Mouse (Mus musculus) thymus, postnatal 10 days (tissue): ENCODE data around the gene Fam120b.
A peak's percentile ranks its signal among the peaks of the same experiment; 100 is the strongest.
"Not testable (repeated sequence)": the region's sequence is repeated elsewhere in the genome, so short reads cannot be mapped to it uniquely, and the experiment has no call there.

Source experiments
- DNase-seq, 2 experiments: peaks; one replicate each; pipeline ENCODE4 v3.0.0; 2021; ENCODE audit warnings: low spot score in 2 of 2

Fam120b gene

DNA sequence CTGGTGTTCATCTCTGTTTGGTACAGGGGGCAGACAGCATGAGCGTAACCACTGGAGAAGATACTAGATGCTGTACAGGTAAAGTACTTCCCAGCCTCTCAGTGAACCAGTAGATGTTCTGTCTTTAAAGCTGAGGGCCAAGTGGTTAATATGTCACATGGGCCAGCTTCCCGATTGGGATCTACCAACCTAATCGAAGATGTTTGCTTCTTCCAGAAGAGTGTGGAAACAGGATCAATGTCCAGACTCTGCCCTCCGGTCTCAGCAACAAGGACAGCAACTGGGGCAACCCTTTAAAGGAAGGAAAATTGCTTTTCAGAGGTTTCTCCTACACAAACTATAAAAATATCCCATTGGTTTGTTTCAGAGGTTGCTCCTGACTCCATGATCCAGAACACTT, 35.5 kb downstream of the Fam120b start:
- DNase-seq, result no peak

DNA sequence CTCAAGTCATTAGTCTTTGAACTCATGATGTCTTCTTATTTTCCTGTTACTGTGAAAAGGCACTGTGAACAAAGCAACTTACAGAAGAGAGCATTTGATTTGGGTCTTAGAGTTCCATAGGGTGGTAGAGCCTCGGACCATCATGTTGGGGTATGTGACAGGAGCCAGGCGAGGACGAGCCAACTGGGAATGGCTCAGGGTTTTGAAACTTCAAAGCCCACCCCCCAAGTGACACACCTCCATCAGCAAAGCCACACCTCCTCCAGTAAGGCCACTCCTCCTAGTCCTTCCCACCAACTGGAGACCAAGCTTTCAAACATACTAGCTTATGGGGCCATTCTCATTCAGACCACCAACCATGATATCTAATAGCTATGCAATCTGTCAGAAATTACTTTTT, 36.0 kb downstream of the Fam120b start:
- DNase-seq, result no peak

DNA sequence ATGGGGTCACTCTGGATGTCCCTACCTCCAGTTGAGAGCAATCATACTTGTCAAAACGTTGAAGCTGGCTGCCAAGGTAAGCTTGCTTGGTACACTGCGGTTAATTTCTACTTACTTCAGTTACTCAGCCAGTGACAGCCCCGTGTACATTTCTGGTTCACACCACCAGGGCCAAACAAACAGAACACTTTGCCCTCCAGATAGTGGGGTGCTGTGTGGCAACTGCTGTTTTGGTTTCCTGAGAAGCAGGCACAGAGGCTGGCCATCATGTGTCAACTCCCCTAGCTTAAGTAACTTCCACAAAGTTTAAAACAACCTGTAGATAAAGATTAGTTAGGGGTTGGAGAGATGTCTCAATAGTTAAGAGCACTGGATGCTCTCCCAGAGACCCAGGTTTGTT, 38.7 kb downstream of the Fam120b start:
- DNase-seq, result no peak

DNA sequence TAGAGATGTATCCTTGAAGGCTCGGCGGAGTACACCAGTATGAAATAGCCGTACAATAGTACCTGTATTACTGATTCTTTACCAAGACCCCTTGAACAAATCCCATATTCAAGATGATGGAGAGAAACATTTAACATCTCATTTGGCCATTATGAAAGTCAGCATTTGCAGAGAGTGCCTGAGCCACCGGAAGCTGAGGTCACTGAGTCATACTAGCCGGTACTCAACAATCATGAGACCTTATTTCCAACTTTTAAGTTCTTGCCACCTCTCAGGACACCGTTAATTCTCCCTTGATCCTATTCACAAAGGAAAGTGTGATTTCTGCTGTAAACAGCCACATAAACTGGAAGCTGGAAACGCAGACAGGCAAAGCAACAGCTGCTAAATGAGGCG, 44.1 kb downstream of the Fam120b start:
- DNase-seq, result no peak

DNA sequence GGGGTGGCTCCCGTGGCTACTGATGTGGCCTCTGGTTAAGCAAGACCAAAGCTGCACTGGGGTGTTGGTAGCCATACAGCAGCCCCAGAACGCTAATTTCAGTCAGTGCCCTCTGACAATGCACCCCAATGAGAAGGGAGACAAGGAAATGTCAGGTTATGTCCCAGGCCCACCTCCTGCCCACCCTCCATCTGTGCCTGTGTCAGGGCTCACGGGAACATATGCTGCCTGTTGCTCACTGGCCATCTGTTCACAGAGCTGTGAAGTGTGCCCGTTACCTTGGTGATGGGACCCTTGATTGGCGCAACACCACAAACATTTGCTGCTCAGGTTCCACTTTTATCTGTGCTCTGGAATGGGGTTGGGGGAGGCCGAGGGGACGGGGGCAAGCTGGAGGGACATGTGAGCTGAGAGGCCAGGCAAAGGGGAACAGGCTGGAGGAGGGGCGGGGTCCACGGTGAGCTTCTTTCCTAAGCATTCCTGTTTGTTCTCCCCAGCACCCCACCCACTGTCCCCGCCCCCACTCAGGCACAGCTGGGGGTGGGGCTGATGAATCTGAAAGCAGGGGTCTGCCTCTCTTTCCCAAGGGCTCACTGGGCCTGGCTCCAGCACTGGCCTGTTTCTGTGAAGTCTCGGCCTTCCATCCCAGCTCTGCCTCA, 44.6 kb downstream of the Fam120b start:
- no peak for DNase-seq

DNA sequence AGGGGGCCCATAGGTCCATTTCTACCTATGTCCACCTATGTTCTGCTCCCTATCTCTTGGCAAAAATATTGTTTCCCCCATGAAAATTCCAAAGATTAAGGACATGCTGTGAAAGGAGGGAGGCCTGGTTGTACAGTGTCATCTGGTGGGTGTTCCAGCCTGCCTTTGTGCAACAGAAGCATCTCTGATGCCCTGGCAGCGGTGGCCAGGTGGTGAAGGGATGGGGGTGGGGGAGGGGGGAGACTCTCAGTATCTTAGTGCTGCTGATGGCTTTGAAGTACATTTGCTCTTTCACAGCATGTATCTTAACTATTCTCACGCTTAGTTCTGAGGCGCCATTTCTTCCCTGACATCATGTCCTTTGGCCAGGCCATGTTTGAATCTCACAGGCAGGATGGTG, 49.4 kb downstream of the Fam120b start:
- DNase-seq, result no peak

DNA sequence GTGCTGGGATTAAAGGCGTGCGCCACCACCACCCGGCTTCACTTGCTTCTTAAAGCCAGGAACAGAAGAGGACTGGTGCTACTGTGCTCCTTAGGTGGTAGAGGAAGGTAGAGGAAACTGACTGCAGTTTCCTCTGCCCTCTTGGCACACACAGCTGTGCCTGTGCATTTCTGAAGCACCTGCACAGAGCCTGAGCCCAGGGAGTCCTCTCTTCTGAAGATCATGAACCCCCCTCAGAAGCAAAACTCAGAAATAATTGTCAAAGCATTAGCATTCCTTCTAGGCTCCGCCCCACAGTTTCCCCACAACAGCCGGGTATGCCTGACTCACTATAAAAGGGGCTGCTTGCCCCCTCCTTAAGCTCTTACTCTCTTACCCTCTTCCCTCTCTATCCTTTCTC, 51.8 kb downstream of the Fam120b start:
- peak; percentile 19 to 26 for DNase-seq

DNA sequence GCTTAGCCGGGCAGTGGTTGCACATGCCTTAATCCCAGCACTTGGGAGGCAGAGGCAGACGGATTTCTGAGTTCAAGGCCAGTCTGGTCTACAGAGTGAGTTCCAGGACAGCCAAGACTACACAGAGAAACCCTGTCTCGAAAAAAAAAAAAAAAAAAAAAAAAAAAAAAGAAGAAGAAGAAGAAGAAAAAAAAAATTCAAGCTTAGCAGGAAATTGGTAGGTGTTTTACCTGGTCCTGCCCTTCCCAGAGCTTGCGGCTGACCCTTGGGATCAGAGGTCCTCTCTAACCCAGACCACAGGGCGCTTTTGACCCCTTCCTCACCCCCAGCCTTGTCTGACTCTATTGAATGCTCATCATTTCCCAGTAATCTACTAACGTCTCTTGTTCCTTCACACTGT, 53.1 kb downstream of the Fam120b start:
- not testable (repeated sequence) for DNase-seq

DNA sequence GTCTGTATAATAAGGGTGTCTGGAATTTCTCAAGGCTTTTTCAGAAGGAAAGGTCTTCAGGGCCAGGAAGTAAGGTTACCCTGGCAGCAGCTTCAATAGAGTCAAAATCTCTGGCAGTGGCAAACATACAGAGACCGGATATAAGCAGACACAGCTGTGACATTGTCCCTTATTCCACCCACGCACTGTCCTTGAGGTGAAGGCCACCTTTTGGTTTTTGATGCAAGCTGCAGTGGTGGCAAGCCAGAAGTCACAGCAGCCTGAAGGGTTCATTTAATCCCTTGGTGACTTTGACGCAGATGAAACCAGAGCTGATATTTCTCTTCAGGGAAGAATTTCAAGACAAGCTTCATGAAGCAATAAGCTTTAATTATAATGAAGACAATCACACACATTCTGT, 53.6 kb downstream of the Fam120b start:
- no peak for DNase-seq

DNA sequence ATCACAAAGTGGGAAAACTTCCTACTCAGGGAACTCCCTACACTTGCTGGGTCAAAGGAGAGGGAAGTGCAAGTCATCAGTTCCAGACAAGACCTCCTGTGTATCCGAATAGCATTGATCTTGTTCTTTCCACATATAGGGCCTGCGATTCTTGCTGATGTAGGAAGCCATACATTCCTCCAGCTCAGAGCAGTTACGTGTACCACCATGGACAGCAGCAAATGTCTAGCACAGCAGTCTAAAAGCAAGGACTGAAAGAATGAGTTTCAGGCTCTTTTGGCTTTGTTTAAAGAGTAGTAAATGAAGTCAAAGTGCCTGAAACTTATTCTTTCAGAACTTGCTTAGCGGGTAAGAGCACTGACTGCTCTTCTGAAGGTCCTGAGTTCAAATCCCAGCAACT, 59.2 kb downstream of the Fam120b start:
- no peak for DNase-seq

DNA sequence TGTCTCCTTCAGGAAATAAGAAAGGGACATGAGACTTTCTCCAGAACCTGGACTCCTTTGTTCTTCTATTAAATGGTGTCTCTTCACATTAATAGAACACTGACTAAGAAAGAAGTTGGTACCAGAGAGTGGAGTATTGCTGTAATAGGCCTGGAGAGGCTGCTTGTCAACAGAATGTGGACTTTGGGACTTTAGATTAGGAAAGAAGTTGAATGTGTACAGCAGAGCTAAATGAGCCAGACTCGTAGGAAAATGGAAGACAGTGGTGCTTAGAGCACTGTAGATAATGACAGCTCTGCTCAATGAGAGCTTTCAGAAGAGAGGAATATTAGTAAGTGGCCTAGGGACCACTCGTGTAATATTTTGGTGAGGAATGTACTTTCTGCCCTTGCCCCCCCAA, 60.6 kb downstream of the Fam120b start:
- no peak for DNase-seq

DNA sequence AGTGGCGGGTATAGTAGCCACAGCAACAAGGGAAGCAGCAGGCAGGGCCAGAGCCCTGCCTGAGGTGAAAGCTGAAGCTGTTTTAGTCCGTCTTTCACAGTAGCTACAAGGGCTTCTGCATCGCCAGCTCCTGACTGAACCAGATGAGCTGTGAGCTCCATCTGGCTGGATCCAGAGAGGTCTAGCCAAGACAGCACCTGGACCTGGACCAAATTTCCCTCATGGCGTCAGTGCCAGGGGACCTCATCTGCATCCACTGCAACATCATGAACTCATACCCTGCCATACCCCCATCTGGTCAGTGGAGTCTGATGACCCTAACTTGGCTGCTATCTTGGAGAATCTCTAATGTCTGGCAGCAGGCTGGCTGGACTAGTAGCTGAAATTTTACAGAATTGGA, 63.8 kb downstream of the Fam120b start:
- DNase-seq, result no peak

DNA sequence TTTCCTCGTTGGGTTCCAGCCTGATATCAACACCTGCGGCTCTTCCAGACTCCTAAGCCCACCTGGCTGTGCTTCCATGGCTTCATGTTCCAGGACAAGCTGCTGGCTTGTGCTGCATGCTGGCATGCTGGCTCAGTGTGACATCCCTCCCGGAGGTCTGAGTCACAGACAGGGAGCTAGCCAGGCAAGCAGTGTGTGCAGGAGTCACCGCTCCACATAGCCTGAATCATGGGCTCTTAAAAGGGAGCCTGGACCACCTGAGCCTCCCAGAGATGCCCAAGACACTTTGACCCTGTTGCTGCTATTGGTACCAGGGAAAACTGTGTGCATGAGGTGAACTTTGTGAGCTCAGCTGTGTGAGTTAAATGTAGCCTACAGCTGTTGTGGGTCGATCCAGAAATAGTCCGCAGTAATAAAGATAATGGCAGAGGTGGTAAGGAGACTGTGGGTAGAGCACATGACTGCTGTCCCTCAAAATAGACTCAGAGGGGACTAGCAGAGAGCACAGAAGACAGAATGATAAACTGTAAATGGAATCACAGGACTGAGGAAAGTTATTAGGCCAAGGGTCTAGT, 66.0 kb downstream of the Fam120b start:
- DNase-seq, result no peak

DNA sequence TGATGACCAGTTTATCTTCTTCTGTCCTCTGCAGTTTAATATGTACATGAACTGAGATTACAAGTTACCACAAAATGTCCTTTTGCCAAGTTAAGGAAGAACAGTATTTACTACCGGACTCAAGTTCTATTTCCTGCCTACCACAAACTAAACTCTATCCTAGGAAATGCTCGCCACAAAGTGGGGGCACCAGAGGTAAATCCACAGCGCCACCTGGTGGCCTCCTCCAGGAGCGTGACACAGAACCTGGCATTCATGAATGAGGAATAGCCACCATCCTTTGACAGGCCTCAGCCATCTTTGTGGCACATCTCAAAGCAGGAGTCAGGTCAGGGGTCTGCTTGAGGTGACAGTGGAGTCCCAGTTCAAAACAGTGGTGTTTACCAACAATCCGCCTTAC, 71.7 kb downstream of the Fam120b start:
- DNase-seq, result peak; percentile 24 to 75

DNA sequence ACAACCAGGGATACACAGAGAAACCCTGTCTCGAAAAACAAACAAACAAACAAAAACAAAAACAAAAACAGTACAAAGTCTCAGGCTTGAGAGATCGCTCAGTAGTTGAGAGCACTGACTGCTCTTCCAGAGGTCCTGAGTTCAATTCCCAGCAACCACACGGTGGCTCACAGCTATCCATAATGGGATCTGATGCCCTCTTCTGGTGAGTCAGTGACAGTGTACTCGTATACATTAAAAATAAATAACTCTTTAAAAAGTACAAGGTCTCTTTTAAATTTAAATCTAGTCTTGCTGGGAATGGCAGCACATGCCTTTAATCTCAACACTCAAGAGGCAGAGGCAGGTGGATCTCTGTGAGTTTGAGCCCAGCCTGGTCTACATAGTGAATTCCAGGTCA, 76.7 kb downstream of the Fam120b start:
- DNase-seq, result no peak
